Mouse (Mus musculus) monocyte, adult 2 months (primary cell): ENCODE results near the gene Tbk1.

Experiments used
- DNase-seq, 2 experiments: peaks; one replicate each; pipeline ENCODE4 v3.0.0; 2022; ENCODE audit warnings: low spot score in 2 of 2, low read depth in 1 of 2

The Tbk1 gene

DNA sequence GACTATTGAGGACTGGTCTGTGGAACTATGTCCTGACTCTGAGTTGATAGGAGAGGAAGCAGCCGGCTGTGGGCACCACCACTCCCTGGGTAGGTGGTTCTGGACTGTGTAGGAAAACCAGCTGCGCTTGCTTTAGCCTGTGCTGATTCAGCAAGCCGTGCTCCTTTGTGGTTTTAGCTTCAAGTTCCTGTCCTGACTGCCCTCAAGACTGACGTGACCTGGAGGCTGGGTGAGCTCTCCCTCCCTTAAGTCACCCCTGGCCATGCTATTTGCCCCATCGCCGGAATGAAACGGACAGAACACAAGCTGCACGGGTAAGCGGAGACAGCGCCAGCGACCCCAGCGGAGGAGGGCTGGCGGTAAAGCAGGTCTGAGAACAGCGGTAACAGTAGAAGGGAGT lies 4.5 kb upstream of the Tbk1 start:
- DNase-seq, result peak in 1 of 2 experiments; percentile 36

DNA sequence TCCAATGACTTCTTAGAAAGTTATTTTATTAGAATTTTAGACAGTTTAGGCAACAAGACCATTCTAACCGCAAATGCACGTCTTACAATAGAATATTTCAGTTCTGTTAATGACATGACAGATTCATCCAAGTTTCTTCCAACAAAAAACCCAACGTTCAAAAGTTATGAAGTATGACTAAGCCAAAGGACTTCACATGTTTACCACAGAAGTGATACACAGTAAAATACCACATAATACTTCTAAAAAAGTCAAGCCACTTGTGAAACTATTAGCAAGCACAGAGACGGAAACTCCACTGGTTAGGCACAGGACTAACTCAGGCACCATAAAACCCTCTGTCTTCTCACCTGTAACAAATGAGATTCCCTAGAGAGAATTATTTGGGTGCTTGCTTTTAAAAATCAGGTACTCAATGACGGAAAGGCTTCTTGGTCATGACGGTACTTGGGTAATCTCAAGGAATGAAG lies 819 bp upstream of the Tbk1 start:
- no peak for DNase-seq

DNA sequence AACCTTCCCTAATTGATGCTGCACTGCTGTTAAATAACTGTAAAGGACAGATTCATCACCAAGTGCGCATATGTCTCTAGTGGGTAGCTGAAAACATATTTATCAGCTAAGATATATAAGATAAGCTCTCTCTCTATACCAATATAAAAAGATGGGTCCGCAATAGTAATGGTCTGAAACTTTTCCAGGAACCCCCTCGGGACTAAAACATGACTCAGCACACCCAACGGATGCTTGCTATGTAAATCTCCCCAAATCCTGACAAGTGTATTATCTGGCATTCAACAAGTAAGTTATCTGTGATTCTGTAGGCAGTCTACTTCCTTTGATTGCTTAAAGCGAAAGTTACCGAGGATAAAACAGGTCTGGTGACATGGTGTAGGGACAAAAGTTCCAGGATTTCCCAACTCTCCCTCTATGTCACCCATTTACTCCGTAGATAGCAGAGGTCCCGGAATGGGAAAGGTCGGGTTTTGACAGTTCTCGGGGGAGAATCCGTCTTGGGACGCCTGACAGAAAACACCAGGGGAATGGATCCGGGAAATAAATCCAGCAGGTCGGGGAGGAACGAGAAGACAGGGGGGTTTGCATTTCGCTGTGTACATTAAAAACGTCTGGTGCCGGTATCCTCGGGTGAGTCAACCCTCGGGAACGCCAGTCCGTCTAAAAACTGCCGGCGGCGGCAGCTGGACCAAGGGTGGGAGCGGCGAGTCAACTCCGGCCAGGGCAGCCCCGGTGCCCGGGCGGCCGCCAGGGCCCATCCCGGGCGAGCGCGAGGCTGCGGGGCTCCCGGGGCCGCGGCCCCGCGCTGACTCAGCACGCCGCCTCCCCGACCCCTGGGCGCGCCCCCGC lies 570 bp downstream of the Tbk1 start:
- peak in 1 of 2 experiments; percentile 27 for DNase-seq

DNA sequence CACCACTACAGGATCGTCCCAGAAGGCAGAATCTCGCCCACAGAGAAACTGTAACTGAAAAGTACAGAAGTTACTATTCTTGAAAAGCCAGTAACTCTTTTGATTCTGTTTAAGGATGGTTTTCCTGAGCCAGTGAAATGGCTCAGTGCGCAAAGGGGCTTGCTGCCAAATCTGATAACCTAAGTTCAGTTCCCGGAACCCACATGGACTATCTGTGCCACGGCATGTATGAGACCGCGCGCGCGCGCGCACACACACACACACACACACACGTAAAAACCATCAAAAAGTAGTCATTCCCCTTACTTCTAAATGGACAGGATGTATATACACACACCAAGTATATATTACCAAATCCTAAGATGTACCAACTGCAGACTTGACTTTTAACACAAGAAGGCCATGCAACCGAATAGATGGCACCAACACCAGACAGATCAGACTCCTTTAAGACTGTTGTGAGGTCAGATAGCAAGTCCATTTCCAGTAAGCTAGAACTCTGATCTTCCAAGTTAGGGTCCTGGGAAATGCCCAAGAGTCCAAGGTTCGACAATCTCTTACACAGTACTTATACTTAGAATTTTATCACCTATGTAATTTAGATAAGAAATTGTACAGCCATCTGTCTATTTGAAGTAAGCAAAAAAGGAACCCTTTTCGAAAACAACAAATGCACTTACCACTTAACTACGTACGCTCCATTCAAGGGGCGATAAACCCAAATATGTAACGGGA lies 1.4 kb downstream of the Tbk1 start:
- no peak for DNase-seq

DNA sequence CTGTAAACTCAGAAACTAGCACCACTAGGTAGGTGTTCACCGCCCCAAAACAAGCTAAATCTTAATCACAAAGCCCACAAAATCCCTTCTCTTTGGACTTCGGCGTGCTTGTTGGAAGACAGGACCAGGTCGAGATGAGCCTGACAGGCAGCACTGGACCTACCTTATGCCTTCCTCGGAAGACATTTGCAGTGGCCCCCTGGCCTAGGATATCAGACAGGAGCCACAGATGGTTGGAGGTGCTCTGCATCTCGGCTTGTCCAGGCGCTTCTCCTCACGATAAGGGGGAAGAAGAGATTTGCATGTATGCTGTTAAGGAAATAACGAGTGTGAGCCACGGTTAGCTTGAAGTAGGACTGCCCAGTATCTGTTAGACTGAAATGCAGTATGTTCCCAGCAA lies 2.6 kb downstream of the Tbk1 start:
- no peak for DNase-seq

DNA sequence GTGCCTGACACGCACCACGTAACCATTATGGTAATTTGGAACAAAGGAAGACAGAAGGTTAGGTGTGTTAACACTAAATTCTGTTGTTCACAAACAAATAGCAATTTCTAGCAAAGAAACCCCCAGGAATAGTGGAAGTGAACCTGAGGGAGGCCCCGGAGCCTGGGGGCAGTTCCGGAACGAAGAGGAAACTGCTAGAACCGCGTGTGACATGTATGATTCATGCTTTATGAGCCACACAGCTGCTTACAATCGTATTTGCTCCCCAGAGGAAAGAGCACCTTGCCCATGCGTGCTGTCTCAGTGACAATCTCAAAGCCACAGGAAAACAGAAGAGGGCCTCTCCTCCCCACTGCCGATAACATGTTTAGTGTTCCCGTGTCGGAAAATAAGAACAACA lies 3.6 kb downstream of the Tbk1 start:
- peak; percentile 51 to 52 for DNase-seq

DNA sequence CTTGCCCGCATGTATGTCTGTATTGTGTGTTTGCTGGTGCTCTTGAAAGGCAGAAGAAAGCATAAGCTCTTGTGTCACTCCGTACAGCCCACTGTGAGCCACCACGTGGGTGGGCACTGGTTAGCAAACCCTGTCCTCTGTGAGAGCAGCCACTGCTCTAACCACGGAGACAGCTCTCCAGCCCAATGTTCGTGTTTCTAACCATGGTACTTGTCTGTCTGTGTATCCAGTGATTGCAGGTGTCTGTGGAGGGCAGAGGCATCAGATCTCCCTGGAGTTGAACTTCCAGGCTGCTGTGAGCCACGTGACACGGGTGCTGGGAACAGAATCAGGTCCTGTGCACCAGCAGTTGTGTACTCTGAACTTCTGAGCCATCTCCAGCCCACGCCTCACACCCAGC lies 4.3 kb downstream of the Tbk1 start:
- no peak for DNase-seq

DNA sequence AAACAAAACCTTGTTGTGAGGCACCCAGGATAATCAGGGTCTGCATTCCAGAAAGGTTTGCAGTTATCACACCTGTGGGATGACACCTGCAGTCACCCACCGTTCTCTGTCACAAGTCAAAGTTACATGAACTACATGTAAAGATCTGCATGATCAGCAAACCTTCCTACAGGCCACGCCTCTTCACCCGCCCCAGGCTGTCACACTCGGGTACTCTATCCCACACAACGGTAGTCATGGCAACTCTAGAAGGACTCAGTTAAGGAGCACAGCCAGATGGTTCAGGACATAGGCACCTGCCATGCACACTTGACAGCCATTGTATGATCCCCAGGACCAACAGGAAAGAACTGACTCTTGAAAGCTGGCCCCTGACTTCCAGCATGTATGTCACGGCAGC lies 5.2 kb downstream of the Tbk1 start:
- no peak for DNase-seq

DNA sequence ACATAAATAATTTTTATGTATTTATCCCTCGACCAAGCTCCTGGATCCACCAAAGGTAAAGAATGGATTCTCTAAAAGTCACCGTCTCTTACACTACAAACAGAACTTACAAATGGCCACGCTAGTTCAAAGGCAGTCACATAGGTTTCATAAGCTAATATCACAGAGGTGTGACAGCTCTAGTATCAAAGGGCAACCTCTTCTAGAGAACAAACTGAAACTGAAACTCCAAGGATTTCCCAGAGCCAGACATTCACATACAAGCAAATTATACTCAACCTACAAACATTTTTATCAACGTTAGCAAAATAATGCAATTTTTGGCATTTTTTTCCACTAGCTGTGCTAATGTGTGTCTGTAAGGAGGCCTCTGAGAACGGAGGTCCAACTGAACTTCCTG lies 6.2 kb downstream of the Tbk1 start:
- no peak for DNase-seq

DNA sequence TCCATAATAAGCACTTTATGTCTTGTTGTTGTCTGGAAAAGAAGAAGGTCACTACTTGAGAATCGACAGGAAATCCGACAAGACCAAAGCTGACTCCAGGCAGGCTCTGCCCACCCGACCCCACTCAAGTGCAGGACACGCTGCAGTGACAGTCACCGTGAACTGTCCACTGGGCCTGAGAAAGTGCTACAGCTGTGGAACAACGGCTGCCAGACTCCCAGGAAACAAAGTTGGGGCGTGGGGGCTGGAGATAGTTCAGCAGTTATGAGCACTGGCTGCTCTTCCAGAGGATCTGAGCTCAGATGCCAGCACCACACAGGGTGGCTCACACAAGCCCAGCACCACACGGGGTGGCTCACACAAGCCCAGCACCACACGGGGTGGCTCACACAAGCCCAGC lies 10.2 kb downstream of the Tbk1 start:
- no peak for DNase-seq

DNA sequence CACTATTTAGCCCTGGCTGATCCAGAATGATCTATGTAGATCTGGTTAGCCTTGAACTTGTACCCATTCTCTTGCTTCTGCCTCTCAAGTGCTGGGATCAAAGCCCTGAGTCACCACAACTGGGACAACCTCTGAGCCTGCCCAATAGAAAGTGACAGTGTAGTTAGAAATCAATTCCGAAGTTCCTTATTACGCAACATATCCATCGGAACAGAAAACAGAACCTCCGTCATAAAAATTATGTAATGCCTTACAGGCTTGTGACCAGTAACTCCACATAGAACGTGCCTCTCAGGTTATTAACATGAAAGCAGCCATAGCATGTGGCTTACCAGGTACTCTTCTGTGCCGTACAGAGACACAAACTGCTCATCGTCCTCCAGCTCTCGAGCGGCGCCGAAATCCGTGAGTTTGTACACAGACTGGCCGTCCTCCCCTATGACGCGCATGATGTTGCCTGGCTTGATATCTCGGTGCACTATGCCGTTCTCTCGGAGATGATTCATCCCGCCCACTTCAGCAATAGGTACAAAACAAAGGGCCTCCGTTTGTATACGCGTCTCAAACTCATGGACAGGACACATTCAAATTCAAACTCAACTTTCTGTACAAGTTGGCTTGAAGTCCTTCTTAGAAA lies 15.0 kb downstream of the Tbk1 start:
- no peak for DNase-seq

DNA sequence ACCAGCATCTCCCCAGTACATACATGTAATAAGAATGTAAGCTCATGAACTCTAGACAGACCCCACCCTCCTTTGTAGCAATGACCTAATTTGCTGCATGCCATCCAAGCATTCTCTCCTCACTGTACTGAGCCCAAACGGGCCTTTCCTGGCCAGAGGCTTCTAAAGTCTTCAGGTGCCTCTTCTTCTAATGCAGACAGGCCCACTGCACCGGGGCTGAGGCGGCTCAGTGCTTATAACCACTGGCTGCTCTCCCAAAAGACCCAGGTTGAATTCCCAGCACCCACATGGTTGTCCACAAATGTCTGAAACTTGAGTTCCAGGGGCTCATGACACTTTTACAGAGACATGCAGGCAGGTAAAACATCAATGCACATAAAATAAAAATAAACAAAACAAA lies 15.6 kb downstream of the Tbk1 start:
- no peak for DNase-seq

DNA sequence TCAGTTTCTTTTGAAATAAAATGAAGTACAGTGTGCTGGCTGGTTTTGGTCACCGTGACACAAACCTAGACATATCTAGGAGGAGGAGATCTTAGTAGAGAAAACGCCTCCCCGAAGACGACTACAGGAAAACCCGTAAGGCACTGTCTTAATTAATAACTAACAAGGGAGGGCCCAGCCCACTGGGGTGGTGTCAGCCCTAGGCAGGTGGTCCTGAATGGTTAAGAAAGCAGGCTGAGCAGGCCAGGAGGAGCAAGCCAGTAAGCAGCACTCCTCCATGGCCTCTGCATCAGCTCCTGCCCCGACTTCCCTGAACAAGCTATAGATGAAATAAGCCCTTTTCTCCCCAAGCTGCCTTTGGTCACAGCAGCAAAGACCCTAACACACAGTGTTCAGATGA lies 16.8 kb downstream of the Tbk1 start:
- DNase-seq, result no peak

DNA sequence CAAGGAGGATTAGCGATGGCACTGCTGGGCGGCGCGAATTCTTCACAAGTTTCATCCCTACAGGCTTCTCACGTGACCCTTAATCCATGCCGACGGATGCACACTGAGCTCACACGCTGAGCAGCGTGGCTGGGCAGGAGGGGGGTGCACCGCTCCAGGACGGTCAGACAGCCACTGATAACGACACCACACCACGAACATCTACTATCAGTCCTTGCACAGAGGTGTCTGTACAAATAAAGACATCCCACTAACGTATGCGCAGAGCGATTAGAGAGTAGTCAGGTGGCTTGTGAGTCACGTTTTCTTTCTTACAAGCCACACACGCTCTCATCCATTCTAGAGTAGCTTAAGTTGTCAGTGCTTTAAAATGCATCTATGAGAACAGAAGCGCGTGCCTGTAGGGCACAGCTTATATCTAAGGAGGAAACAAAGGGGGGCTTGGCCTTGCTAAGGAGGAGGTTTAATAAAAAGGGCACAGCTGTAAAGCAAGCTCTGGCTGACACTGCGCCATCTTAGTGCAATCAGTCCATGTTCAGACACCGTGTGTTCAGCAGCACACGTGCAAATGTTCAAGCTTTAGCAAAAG lies 17.5 kb downstream of the Tbk1 start:
- DNase-seq, result no peak

DNA sequence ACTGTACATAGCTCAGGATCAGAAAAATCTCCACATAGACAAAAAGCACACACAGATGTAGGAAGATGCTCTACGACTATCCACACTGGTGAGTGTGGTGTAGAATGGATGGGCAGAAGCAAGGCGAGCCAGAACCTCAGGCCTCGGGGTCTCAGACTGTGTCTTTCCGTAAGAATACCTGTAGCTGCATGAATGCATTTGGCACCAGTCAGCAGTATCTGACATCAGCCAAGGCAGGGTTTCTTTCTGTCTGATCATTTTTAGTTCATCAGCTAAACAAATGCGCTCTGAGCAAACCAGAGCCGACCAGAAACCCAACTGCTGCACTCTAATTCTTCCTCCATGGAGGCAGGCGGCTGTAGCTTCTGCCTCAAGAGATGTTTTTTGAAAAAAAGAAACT lies 18.1 kb downstream of the Tbk1 start:
- DNase-seq, result no peak

DNA sequence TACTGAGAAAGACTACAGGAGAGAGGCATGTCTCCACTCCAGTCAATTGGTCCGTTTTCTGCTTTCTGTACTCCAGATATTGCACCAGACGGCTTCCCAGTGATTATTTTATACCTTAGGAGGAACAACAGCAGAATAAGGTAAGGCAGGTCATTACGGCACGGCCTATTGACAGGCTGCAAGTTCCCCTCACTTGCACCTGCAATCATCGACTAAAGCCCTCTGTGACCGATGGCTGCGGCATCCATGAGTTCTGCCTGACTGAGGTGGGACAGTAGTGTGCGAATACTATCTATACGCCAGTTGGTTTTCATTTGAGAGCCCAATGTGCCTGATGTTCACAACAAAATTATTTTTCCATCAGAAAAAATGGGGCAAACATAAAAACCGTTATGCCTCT lies 18.6 kb downstream of the Tbk1 start:
- no peak for DNase-seq

DNA sequence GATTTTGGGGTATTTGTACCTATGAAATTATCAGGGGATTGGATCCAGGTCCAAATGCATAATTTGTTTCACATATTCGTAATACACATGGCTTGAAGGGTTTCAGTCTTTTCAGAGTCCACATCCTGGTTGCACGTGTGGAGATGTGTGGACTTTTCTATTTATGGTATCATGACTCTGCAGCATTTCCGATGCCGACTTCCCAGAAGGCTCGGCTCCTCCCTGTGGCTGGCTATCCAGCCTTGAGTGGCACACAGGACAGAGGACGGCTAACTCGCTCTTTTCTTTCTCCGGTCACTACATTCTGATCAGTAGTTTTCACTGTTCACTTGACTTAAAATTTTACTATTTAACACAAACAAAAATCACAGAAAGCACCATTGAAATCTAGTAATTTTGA lies 22.1 kb downstream of the Tbk1 start:
- DNase-seq, result no peak

DNA sequence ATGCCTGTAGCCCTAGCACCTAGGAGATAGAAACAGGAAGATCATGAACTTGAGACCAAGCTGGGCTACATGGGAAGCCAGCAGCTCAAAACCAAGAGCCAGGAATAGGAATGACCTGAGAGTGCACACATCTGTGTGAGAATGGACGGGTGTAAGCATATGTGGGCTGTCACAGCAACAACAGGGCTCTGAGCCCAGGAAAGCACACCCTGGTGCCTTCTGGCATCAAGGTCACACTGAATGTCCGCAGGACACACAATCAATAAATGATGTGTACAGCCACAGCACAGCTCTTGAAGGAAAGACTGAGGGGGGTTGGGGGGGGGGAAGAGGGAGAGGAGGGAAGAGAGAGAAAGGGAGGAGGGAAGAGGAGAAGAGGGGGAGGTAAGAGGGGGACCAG lies 28.4 kb downstream of the Tbk1 start:
- DNase-seq, result no peak

DNA sequence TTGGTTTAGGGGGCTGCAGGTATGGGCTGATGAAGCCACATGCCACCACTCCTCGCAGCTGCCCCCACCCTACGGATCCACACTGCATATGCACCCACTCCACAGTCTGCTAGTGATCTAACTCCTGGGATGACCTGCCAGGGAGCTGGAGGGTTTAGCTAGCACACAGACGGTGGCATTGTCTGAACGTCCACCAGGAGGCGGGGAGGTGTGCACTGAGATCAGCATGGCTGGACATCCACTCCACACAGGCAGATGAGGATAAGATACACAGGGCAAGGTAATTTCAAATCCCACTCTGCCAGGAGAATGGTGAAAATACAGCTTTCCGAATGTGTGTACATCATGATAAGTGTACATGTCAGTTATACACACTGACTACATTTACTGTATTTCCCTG lies 30.3 kb downstream of the Tbk1 start:
- DNase-seq, result no peak

DNA sequence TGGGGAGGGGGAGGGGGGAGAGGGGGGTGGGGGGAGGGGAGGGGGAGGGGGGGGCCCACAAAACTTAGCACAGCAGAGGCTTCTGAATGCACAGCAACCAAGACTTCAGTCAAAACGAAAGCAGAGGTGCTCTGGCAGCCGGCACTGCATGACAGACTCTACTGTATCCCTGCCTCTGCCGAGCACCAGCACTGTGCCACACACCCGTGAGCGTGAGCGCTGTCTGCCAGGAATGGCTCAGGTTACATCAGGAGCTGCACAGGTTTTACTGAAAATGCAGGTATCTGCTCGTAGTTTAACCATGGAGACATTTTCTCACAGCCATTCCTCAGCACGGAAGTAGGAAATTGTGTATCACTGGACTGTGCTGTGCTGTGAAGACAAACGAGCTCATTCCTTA lies 36.3 kb downstream of the Tbk1 start:
- DNase-seq, result no peak

DNA sequence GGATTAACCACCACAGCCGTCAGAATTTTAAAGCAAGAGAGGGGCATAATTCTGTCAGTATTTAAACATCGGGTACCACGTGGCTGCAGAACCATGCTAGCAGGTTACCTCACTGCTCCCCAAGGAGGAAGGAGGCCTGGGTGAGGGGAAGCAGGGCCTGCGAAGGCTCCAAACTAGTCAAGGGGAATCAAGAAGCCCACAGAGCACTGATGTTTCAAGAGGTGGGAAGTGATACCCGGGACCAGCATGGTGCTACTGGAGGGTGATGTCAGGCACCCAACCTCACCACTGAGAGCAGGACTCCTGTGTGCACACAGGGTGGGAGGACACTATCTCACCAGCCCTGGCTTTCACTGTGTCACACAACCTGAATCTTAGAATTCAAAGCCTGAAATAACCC lies 36.9 kb downstream of the Tbk1 start:
- DNase-seq, result no peak

DNA sequence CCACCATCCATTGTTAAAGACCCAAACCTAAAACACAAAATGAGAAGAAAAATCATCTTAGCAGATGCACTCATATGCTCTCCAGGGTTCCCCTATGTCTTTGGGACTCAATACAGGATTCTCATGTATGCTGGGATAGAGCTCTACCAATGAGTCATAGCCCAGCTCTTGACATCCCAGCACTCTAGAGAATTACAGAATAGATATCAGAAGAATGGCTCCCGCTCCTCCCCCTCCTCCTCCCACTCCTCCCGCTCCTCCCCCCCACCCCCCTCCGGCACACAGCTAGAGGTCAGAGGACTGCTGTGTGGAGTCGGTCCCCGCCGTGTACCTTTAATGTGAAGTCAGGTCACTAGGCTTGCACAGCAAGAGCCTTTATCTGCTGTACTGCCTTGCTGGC lies 39.4 kb downstream of the Tbk1 start:
- DNase-seq, result no peak
